Mouse (Mus musculus): Measurements from ENCODE around the gene Ripk4. TPM values are rescaled to one million over a fixed set of nuclear protein-coding genes. Genes with fewer than 3 reads are reported as not detected.

Ripk4 gene
- polyA plus RNA-seq, 1 experiment from 2014 or later, result 0.71 TPM

DNA sequence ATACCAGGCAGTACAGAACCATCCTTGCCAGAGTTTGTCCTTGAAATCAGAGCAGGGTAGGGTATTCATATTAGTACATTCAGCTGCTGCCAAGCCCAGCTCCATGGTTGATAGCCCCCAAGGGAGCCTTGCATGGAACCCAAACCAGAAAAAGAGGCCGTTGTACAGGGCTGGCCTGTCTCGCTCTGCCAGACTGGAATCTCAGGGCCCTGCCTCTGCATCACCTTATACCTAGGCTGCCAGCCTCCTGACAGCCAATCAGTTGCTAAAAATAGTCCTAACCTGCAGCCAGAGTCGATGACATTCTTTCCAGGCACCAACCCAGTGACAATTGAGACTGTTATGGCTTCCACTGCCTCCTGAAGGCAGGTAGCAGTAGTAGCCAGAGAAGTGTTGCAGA lies 37.2 kb downstream of the Ripk4 start:
- H3K4me3 ChIP-seq, result no peak overlapping the region
- H3K4me2 ChIP-seq, result no peak overlapping the region
- WGBS, result 85% methylated on average over 3 of the region's 3 CpGs
- no peaks in the 10 kb centered on the region for H3K9me3 ChIP-seq
- no peaks in the 10 kb centered on the region for H3K27me3 ChIP-seq (replicated peaks)
- no peak overlapping the region for H3K9ac ChIP-seq
- no peak overlapping the region for H3K27ac ChIP-seq
- ATAC-seq (replicated peaks), result no peak
- H3K4me1 ChIP-seq, result no peaks in the 10 kb centered on the region
- no peaks in the 10 kb centered on the region for H3K36me3 ChIP-seq (replicated peaks)

DNA sequence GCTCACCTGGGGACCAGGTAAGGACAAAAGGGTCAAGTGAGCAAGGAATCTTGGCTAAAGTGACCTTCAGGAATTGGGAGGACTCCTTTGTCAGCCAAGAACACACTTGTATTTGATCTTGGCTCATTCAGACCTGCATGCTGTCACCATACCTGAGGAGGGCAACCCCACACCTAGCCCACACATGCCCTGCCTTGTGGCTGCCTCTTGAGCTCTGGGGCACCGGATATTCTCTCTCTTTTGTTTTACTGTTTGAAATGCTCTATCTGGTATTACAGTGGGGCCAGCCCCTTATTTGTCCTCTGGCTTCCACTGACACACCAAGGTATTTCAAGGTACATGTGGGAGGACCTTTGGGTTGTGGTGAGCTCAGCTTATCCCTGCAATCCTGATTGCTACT lies 43.5 kb downstream of the Ripk4 start:
- no peak for ATAC-seq (replicated peaks)
- no peaks in the 10 kb centered on the region for H3K4me1 ChIP-seq
- H3K9ac ChIP-seq, result no peak overlapping the region
- no peaks in the 10 kb centered on the region for H3K36me3 ChIP-seq (replicated peaks)
- no peaks in the 10 kb centered on the region for H3K27me3 ChIP-seq (replicated peaks)
- no peak overlapping the region for H3K4me2 ChIP-seq
- 88% methylated on average over 1 of the region's 1 CpGs for WGBS
- no peaks in the 10 kb centered on the region for H3K9me3 ChIP-seq
- no peak overlapping the region for H3K4me3 ChIP-seq
- H3K27ac ChIP-seq, result no peak overlapping the region

DNA sequence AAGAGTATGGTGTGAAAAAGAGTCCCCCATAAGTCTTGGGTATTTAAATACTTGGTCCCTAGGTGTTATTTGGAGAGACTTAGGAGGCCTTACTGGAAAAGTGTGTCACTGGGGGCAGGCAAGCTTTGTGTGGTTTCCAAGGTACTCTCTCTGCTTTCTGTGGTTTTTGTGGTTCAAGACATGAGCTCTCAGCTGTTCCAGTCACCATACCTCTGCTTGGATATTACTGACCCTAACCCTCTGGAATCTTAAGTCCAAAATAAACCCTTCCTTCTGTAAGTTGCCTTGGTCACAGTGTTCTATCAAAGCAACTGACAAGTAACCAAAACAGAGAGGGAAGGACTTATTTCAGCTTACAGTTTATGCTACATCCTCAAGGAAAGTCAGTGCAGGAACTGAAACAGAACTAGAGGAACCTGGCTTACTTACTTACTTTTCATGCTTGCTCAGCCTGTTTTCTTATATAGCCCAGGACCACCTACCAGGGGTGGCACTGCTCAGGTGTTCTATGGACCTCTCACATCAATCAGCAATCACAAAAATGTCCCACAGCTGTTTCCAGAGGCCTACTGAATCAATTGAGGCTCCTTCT lies 44.1 kb downstream of the Ripk4 start:
- ATAC-seq (replicated peaks), result no peak
- Histone ChIP-seq H3K27ac (no peak overlapping the region), H3K4me2 (no peak overlapping the region), H3K4me3 (no peak overlapping the region), H3K36me3 (replicated peaks) (no peaks in the 10 kb centered on the region), H3K4me1 (no peaks in the 10 kb centered on the region), H3K9ac (no peak overlapping the region), H3K9me3 (no peaks in the 10 kb centered on the region), H3K27me3 (replicated peaks) (no peaks in the 10 kb centered on the region)

DNA sequence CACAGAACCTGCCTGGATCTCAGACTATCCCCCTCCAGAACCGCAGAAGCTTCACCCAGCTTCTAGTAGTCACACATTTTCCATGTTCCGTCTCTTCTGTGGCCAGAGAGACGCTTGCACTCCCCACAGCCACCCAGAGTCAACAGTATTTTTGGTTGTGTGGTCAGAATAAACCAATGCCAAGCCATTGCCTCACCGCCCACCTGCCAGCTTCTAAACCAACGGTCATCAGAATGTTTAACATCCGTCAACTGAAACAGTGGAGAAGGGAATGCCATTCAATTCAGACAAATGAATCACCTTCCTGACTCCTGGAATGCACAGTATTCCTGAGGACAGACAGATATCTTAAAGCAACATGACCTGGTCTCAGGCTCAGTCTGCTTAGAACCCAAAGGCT lies 47.0 kb downstream of the Ripk4 start:
- WGBS, result 92% methylated on average over 6 of the region's 6 CpGs
- no peak overlapping the region for H3K9ac ChIP-seq
- H3K4me1 ChIP-seq, result no peaks in the 10 kb centered on the region
- no peaks in the 10 kb centered on the region for H3K36me3 ChIP-seq (replicated peaks)
- no peak overlapping the region for H3K4me3 ChIP-seq
- no peak overlapping the region for H3K27ac ChIP-seq
- H3K9me3 ChIP-seq, result no peaks in the 10 kb centered on the region
- no peaks in the 10 kb centered on the region for H3K27me3 ChIP-seq (replicated peaks)
- H3K4me2 ChIP-seq, result no peak overlapping the region
- no peak for ATAC-seq (replicated peaks)

DNA sequence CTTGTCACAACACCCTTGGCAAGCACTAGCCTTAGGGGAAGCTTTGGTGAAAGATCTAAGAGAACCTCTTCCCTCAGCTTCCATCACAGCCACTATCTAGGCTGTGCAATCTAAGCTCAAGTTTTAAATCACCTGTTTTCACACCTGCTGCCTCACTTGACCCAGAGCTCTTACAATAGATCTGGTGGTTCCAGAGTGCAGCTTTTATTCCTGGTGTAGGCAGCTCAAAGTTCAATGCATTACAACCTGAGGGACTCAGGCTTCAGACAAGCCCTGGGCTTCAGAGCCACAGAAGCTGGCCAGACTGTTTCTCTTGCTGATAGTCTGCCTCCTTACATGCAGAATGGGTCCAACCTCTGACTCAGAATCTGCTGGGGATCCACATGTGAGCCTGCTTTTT lies 51.5 kb downstream of the Ripk4 start:
- H3K9me3 ChIP-seq, result no peaks in the 10 kb centered on the region
- ATAC-seq (replicated peaks), result no peak
- no peak overlapping the region for H3K9ac ChIP-seq
- no peaks in the 10 kb centered on the region for H3K36me3 ChIP-seq (replicated peaks)
- H3K4me3 ChIP-seq, result no peak overlapping the region
- H3K4me1 ChIP-seq, result no peaks in the 10 kb centered on the region
- no peaks in the 10 kb centered on the region for H3K27me3 ChIP-seq (replicated peaks)
- no peak overlapping the region for H3K27ac ChIP-seq
- no peak overlapping the region for H3K4me2 ChIP-seq

DNA sequence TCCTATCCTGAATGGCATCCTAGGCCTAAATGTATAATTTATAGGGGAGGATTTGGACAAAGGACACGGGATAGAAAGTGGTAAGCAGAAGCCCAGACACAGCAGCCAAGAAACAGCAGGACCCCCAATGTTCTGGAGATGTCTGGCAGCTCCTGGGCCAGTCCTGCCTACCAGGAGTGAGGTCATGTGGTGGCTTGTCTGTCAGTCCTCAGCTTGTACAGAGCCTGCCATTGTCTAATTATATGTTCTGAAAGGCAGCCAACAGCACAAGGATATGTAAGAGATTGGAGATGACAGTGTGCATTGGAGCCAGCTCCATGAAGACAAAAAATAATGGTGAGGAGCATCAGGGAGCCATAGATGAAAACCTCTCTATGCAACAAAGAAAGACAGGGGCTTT lies 61.7 kb downstream of the Ripk4 start:
- no peaks in the 10 kb centered on the region for H3K9me3 ChIP-seq
- H3K36me3 ChIP-seq (replicated peaks), result no peaks in the 10 kb centered on the region
- no peak overlapping the region for H3K4me2 ChIP-seq
- ATAC-seq (replicated peaks), result no peak
- WGBS, result 75% methylated on average over 1 of the region's 1 CpGs
- no peak overlapping the region for H3K4me3 ChIP-seq
- H3K27ac ChIP-seq, result no peak overlapping the region
- no peak overlapping the region for H3K9ac ChIP-seq
- H3K4me1 ChIP-seq, result no peaks in the 10 kb centered on the region
- H3K27me3 ChIP-seq (replicated peaks), result no peaks in the 10 kb centered on the region

DNA sequence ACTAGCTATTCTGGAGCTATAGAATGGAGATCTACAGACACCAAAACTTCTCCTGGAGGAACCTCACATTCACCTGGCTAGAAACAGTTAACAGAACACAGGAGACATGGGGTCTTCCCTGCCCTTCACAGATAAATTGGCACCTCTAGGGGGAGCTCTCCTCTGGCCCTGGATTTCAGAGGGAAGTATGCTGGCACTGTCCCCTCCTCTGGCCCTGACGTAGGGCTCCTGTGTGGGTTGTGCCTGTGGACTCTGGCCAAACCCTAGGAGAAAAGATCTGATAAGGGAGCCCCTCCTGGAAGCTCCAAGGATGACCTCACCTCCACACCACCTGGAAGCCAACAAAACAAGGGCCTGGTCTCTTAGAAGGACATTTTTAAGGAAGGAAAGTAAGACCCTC lies 65.8 kb downstream of the Ripk4 start:
- ATAC-seq (replicated peaks), result no peak
- Histone ChIP-seq H3K27ac (no peak overlapping the region), H3K4me1 (no peaks in the 10 kb centered on the region), H3K36me3 (replicated peaks) (no peaks in the 10 kb centered on the region), H3K4me3 (no peak overlapping the region), H3K9ac (no peak overlapping the region), H3K27me3 (replicated peaks) (no peaks in the 10 kb centered on the region), H3K4me2 (no peak overlapping the region), H3K9me3 (no peaks in the 10 kb centered on the region)
- WGBS, result 43% methylated on average over 1 of the region's 1 CpGs

DNA sequence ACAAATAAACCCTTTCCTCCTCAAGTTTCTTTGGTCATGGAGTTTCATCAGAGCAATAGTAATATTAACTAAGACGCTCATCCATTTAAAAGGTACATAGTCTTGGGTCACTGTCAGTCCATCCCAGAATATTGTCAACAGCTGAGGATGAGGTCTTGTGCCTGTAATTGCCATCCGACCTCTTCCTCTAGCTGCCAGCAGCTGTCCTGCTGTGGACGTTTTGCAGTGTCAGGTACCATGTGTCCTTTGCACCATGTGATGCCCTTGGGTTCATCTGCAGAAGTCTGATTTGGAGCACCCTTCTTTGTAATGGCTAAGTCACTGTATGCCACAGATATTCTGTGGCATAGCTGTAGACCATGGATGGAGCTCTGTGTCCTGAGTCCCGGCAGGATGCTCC lies 67.9 kb downstream of the Ripk4 start:
- no peaks in the 10 kb centered on the region for H3K36me3 ChIP-seq (replicated peaks)
- no peak for ATAC-seq (replicated peaks)
- H3K9ac ChIP-seq, result no peak overlapping the region
- WGBS, result 92% methylated on average over 4 of the region's 4 CpGs
- H3K4me1 ChIP-seq, result no peaks in the 10 kb centered on the region
- no peaks in the 10 kb centered on the region for H3K27me3 ChIP-seq (replicated peaks)
- H3K4me2 ChIP-seq, result no peak overlapping the region
- no peak overlapping the region for H3K4me3 ChIP-seq
- H3K27ac ChIP-seq, result no peak overlapping the region
- H3K9me3 ChIP-seq, result no peaks in the 10 kb centered on the region

Other genes starting within 250 kb of the Ripk4 start
- not detected in 2 replicates for gene Fam3b, start 249.0 kb downstream of the Ripk4 start, polyA plus RNA-seq (2015; fragmentation: Nextera tagmentation; extraction: Ambion mirVana)
- gene Tmprss2, start 152.6 kb downstream of the Ripk4 start, polyA plus RNA-seq (2015; fragmentation: Nextera tagmentation; extraction: Ambion mirVana), result 0.06 and 0.26 TPM in 2 replicates
- 12.9 and 15.6 TPM in 2 replicates for gene Prdm15, start 88.1 kb upstream of the Ripk4 start, polyA plus RNA-seq (2015; fragmentation: Nextera tagmentation; extraction: Ambion mirVana)
- gene C2cd2, start 198.8 kb upstream of the Ripk4 start, polyA plus RNA-seq (2015; fragmentation: Nextera tagmentation; extraction: Ambion mirVana), result 16.1 and 17.8 TPM in 2 replicates
- 12.7 and 14.9 TPM in 2 replicates for gene Zbtb21, start 198.8 kb upstream of the Ripk4 start, polyA plus RNA-seq (2015; fragmentation: Nextera tagmentation; extraction: Ambion mirVana)
- 16.9 and 20.9 TPM in 2 replicates for gene B230307C23Rik, start 233.5 kb upstream of the Ripk4 start, polyA plus RNA-seq (2015; fragmentation: Nextera tagmentation; extraction: Ambion mirVana)

All from midbrain, embryonic 15.5 days (tissue).